Mouse (Mus musculus) common myeloid progenitor, adult 5-6 weeks (primary cell): ENCODE results near the gene Olfr727. TPM values are rescaled to one million over a fixed set of nuclear protein-coding genes. Genes with fewer than 3 reads are reported as not detected.

Source experiments
- ATAC-seq: replicated peaks from 2 replicates; pipeline ENCODE4 v1.8.0; 2016; ENCODE audit warnings: low read depth, mild to moderate bottlenecking, moderate TSS enrichment, inconsistent platforms; ENCODE audit not compliant: poor library complexity, severe bottlenecking
- total RNA-seq: library from RNA; stranded (forward); fragments of 200-1000, 187-1606 nt; gene quantifications from 2 replicates; pipeline ENCODE4 v1.2.3, GENCODE M21; 2017

The Olfr727 gene
- not detected in 2 replicates for total RNA-seq

DNA sequence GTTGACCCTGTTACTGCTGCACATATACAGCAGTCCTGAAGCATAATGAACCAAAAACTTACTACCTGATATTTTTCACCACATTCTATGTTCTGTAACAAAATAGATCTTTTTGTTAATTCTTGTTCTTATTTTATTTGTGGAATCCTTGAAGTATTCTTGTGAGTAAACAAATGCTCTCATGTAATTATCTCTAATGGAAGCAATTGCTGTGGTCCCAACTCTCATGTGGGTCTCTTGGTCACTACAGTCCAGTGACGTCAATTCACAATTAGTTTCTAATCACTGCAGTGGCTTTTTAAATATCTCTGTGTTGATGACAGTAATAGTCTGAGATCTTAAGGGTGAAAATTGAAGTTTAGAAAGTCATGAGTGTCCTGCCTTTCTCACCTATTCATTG, at the start of gene Olfr727:
Olfr727 (plus strand) TSS at position 301 of the 400 bp plus-strand sequence.
- no peak for ATAC-seq

DNA sequence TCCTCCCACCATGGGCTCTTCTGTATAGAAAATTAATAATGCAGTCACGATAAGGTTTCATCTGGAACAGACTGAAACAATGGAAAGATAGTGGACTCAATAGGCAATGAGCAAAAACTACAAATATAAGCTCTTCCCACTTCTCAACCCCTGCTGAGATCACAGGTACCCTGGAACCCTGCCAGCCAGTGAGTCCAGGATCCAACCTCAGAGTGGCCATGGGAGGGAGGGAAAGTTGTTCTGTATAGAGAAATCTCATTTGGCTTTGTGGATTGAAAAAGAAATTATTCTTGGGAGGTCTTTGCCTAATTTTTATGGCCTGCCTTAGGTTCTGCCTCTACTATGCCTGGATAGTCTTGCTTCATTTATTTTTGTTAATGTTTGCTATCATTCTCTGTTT, 32.1 kb upstream of the Olfr727 start, which contains the start of gene Olfr726:
Olfr726 (minus strand) TSS at position 101 of the 400 bp plus-strand sequence.
- ATAC-seq = no peak

DNA sequence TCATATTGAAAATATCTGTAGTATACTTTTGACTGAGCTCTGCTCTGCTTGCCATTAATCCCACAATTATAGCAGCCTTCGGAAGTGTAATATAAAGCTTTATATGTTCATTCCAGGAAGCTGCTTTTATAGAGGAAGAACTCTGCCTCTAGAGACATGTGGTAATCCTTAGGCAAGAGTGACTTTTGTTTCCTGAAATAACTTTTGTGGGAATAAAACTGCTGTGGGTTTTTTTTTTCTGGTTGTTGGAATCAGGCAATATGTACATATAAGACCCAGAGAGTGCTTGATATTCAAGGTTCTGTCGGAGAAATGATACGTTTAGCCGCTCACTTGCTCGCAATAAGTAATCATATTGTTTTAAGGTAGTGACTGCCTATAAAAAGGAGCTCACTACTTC, 19.6 kb downstream of the Olfr727 start, which contains the start of gene Olfr728:
Olfr728 (minus strand) TSS at position 101 of the 400 bp plus-strand sequence.
- ATAC-seq = no peak

DNA sequence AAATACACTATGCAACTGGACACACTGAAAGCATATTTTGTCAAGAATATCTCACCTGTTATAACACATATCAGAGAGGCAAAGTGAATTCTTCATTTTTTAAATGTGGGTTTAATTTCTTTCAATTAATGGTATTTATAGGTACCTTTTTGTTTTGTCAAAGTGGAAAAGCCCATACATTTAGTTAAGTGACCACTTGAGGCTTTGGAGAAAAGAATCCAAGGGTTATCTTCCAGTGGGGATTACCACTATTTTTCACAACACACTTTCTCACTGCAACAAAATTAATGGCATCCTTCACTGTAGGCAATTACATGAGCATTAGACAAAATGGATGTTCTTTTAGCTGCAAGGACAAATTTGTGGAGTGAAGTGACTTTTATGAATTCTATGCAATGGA, 29.8 kb downstream of the Olfr727 start, which contains the start of gene Olfr729:
Olfr729 (minus strand) TSS at position 101 of the 400 bp plus-strand sequence.
- no peak for ATAC-seq

Other genes starting within 250 kb of the Olfr727 start
- gene Olfr722, start 221.2 kb upstream of the Olfr727 start, total RNA-seq = not detected in 2 replicates
- gene Olfr723, start 191.4 kb upstream of the Olfr727 start, total RNA-seq = not detected in 2 replicates
- not detected in 2 replicates for gene Olfr724, start 159.9 kb upstream of the Olfr727 start, total RNA-seq
- gene Olfr725, start 82.8 kb upstream of the Olfr727 start, total RNA-seq = not detected in 2 replicates
- gene Olfr726, start 32.2 kb upstream of the Olfr727 start, total RNA-seq = not detected in 2 replicates
- gene Olfr728, start 19.5 kb downstream of the Olfr727 start, total RNA-seq = not detected in 2 replicates
- not detected in 2 replicates for gene Olfr729, start 29.7 kb downstream of the Olfr727 start, total RNA-seq
- gene Olfr730, start 65.0 kb downstream of the Olfr727 start, total RNA-seq = not detected in 2 replicates
- not detected in 2 replicates for gene Olfr731, start 118.7 kb downstream of the Olfr727 start, total RNA-seq
- gene Olfr732, start 161.0 kb downstream of the Olfr727 start, total RNA-seq = not detected in 2 replicates
- not detected in 2 replicates for gene Olfr733, start 178.3 kb downstream of the Olfr727 start, total RNA-seq
- not detected in 2 replicates for gene Olfr734, start 203.6 kb downstream of the Olfr727 start, total RNA-seq
- not detected in 2 replicates for gene Olfr735, start 225.7 kb downstream of the Olfr727 start, total RNA-seq
- not detected in 2 replicates for gene Tlr11, start 234.7 kb downstream of the Olfr727 start, total RNA-seq